Mouse (Mus musculus) adrenal gland, postnatal 4 days (tissue): ENCODE data around the gene Ppp1r1c. TPM values are rescaled to one million over a fixed set of nuclear protein-coding genes. Genes with fewer than 3 reads are reported as not detected.

Experiments
- DNase-seq, 2 experiments: peaks; one replicate each; pipeline ENCODE4 v3.0.0; 2021 to 2022; ENCODE audit warnings: low spot score in 2 of 2, mixed read lengths in 2 of 2
- total RNA-seq, 2 experiments: library from RNA; stranded (reverse); gene quantifications; 2 replicates each; pipeline ENCODE4 v1.2.3; 2021

The Ppp1r1c gene
- total RNA-seq, 2 experiments from 2014 or later, result 0.11 TPM; not detected in 1

- DNase-seq, result no peak
Measured at GRCm38 (mm10) chr2:79741966-79742365, 34.4 kb downstream of the Ppp1r1c start.

GRCm38 (mm10) chr2:79744164-79744563 is 36.6 kb downstream of the Ppp1r1c start:
- DNase-seq, result no peak

GRCm38 (mm10) chr2:79751685-79752084 is 44.1 kb downstream of the Ppp1r1c start:
- DNase-seq, result no peak

- DNase-seq, result no peak
Measured at GRCm38 (mm10) chr2:79760018-79760417, 52.4 kb downstream of the Ppp1r1c start.

- no peak for DNase-seq
Measured at GRCm38 (mm10) chr2:79762723-79763388, 55.3 kb downstream of the Ppp1r1c start.

- DNase-seq, result no peak
Measured at GRCm38 (mm10) chr2:79765032-79765431, 57.5 kb downstream of the Ppp1r1c start.

- no peak for DNase-seq
Measured at GRCm38 (mm10) chr2:79765723-79766122, 58.1 kb downstream of the Ppp1r1c start.

GRCm38 (mm10) chr2:79768625-79769024 is 61.0 kb downstream of the Ppp1r1c start:
- DNase-seq, result no peak

- DNase-seq, result no peak
Measured at GRCm38 (mm10) chr2:79770307-79770706, 62.7 kb downstream of the Ppp1r1c start.

GRCm38 (mm10) chr2:79774372-79774771 is 66.8 kb downstream of the Ppp1r1c start:
- peak; percentile 22 to 28 for DNase-seq

- no peak for DNase-seq
Measured at GRCm38 (mm10) chr2:79777801-79778200, 70.2 kb downstream of the Ppp1r1c start.

GRCm38 (mm10) chr2:79780772-79781171 is 73.2 kb downstream of the Ppp1r1c start:
- no peak for DNase-seq

- DNase-seq, result no peak
Measured at GRCm38 (mm10) chr2:79785541-79786134, 78.1 kb downstream of the Ppp1r1c start.

- DNase-seq, result no peak
Measured at GRCm38 (mm10) chr2:79786467-79786866, 78.9 kb downstream of the Ppp1r1c start.

- DNase-seq, result no peak
Measured at GRCm38 (mm10) chr2:79793186-79793585, 85.6 kb downstream of the Ppp1r1c start.

- DNase-seq, result no peak
Measured at GRCm38 (mm10) chr2:79797444-79797843, 89.9 kb downstream of the Ppp1r1c start.

GRCm38 (mm10) chr2:79798627-79799026 is 91.0 kb downstream of the Ppp1r1c start:
- no peak for DNase-seq

GRCm38 (mm10) chr2:79815708-79816484 is 108.3 kb downstream of the Ppp1r1c start:
- DNase-seq, result no peak

GRCm38 (mm10) chr2:79819543-79819942 is 112.0 kb downstream of the Ppp1r1c start:
- DNase-seq, result no peak

GRCm38 (mm10) chr2:79825853-79826252 is 118.3 kb downstream of the Ppp1r1c start:
- DNase-seq, result no peak

- no peak for DNase-seq
Measured at GRCm38 (mm10) chr2:79839090-79839489, 131.5 kb downstream of the Ppp1r1c start.

GRCm38 (mm10) chr2:79839513-79839912 is 131.9 kb downstream of the Ppp1r1c start:
- no peak for DNase-seq
